Mouse (Mus musculus): ENCODE measurements at regions not wholly inside any gene's neighbourhood (a gene's known extent, or its start where the extent isn't known, plus 50 kb on each side); places are given as distances from the start of the nearest gene placed in this dataset.

- 17% methylated on average over 7 of the region's 7 CpGs for WGBS
- DNase-seq (ENCODE audit: low spot score) = no peak
- H3K4me1 ChIP-seq (ENCODE audit: control insufficient read depth, insufficient read depth, low read length) = peaks cover 21% of the 10 kb centered on the region
- H3K36me3 ChIP-seq (ENCODE audit: control insufficient read depth, insufficient read depth, low read length) = no peaks in the 10 kb centered on the region
- H3K27ac ChIP-seq (replicated peaks; ENCODE audit: low read depth, low read length) = peak overlapping the region; percentile 52; the same call in 1 of the 2 replicates
- no peak overlapping the region for H3K9ac ChIP-seq (ENCODE audit: low read depth, low read length, severe bottlenecking)
- no peak overlapping the region for H3K4me3 ChIP-seq (replicated peaks; ENCODE audit: low read length)
- TF ChIP-seq POLR2A (IDR thresholded peaks at IDR 0.05; ENCODE audit: borderline replicate concordance, extremely low read depth, insufficient read depth, insufficient read length) = no peak
- H3K9me3 ChIP-seq (ENCODE audit: control insufficient read depth, low read length) = no peaks in the 10 kb centered on the region
- ATAC-seq (ENCODE audit: low FRiP score, low read depth) = no peak
- no peak overlapping the region for H3K4me2 ChIP-seq (replicated peaks; ENCODE audit: low read depth, low read length, severe bottlenecking)
- H3K27me3 ChIP-seq (ENCODE audit: control insufficient read depth, insufficient read depth, low read length) = no peaks in the 10 kb centered on the region
These were observed 172.9 kb downstream of the Gm12728 start for GRCm38 (mm10) chr4:105962542-105962941.

GRCm38 (mm10) chr4:105968324-105968723, 178.7 kb downstream of the Gm12728 start:
- H3K9me3 ChIP-seq (ENCODE audit: control insufficient read depth, low read length) = no peaks in the 10 kb centered on the region
- no peak for TF ChIP-seq POLR2A (IDR thresholded peaks at IDR 0.05; ENCODE audit: borderline replicate concordance, extremely low read depth, insufficient read depth, insufficient read length)
- no peaks in the 10 kb centered on the region for H3K27me3 ChIP-seq (ENCODE audit: control insufficient read depth, insufficient read depth, low read length)
- no peak for DNase-seq (ENCODE audit: low spot score)
- peaks cover 13% of the 10 kb centered on the region for H3K4me1 ChIP-seq (ENCODE audit: control insufficient read depth, insufficient read depth, low read length)
- H3K4me2 ChIP-seq (replicated peaks; ENCODE audit: low read depth, low read length, severe bottlenecking) = no peak overlapping the region
- 21% methylated on average over 4 of the region's 4 CpGs for WGBS
- no peak overlapping the region for H3K27ac ChIP-seq (replicated peaks; ENCODE audit: low read depth, low read length)
- no peaks in the 10 kb centered on the region for H3K36me3 ChIP-seq (ENCODE audit: control insufficient read depth, insufficient read depth, low read length)
- H3K4me3 ChIP-seq (replicated peaks; ENCODE audit: low read length) = no peak overlapping the region
- no peak overlapping the region for H3K9ac ChIP-seq (ENCODE audit: low read depth, low read length, severe bottlenecking)
- no peak for ATAC-seq (ENCODE audit: low FRiP score, low read depth)

- no peak overlapping the region for H3K4me3 ChIP-seq (replicated peaks; ENCODE audit: low read length)
- no peaks in the 10 kb centered on the region for H3K27me3 ChIP-seq (ENCODE audit: control insufficient read depth, insufficient read depth, low read length)
- no peak for TF ChIP-seq POLR2A (IDR thresholded peaks at IDR 0.05; ENCODE audit: borderline replicate concordance, extremely low read depth, insufficient read depth, insufficient read length)
- H3K9me3 ChIP-seq (ENCODE audit: control insufficient read depth, low read length) = no peaks in the 10 kb centered on the region
- DNase-seq (ENCODE audit: low spot score) (no peak), ATAC-seq (ENCODE audit: low FRiP score, low read depth) (no peak)
- H3K4me1 ChIP-seq (ENCODE audit: control insufficient read depth, insufficient read depth, low read length) = peaks cover 13% of the 10 kb centered on the region
- H3K36me3 ChIP-seq (ENCODE audit: control insufficient read depth, insufficient read depth, low read length) = no peaks in the 10 kb centered on the region
- WGBS = 20% methylated on average over 2 of the region's 2 CpGs
- no peak overlapping the region for H3K4me2 ChIP-seq (replicated peaks; ENCODE audit: low read depth, low read length, severe bottlenecking)
- H3K9ac ChIP-seq (ENCODE audit: low read depth, low read length, severe bottlenecking) = no peak overlapping the region
- H3K27ac ChIP-seq (replicated peaks; ENCODE audit: low read depth, low read length) = no peak overlapping the region
These were observed 180.0 kb downstream of the Gm12728 start for GRCm38 (mm10) chr4:105969628-105970027.

GRCm38 (mm10) chr4:105970056-105970455, 180.4 kb downstream of the Gm12728 start:
- DNase-seq (ENCODE audit: low spot score) (no peak), ATAC-seq (ENCODE audit: low FRiP score, low read depth) (no peak)
- TF ChIP-seq POLR2A (IDR thresholded peaks at IDR 0.05; ENCODE audit: borderline replicate concordance, extremely low read depth, insufficient read depth, insufficient read length) = no peak
- WGBS = 49% methylated on average over 3 of the region's 3 CpGs
- H3K4me3 ChIP-seq (replicated peaks; ENCODE audit: low read length) = no peak overlapping the region
- H3K36me3 ChIP-seq (ENCODE audit: control insufficient read depth, insufficient read depth, low read length) = no peaks in the 10 kb centered on the region
- no peak overlapping the region for H3K9ac ChIP-seq (ENCODE audit: low read depth, low read length, severe bottlenecking)
- H3K4me1 ChIP-seq (ENCODE audit: control insufficient read depth, insufficient read depth, low read length) = peaks cover 13% of the 10 kb centered on the region
- no peaks in the 10 kb centered on the region for H3K9me3 ChIP-seq (ENCODE audit: control insufficient read depth, low read length)
- no peaks in the 10 kb centered on the region for H3K27me3 ChIP-seq (ENCODE audit: control insufficient read depth, insufficient read depth, low read length)
- no peak overlapping the region for H3K27ac ChIP-seq (replicated peaks; ENCODE audit: low read depth, low read length)
- H3K4me2 ChIP-seq (replicated peaks; ENCODE audit: low read depth, low read length, severe bottlenecking) = no peak overlapping the region

GRCm38 (mm10) chr4:105972736-105973135, 183.1 kb downstream of the Gm12728 start:
- H3K27me3 ChIP-seq (ENCODE audit: control insufficient read depth, insufficient read depth, low read length) = no peaks in the 10 kb centered on the region
- no peak overlapping the region for H3K4me3 ChIP-seq (replicated peaks; ENCODE audit: low read length)
- no peak overlapping the region for H3K4me2 ChIP-seq (replicated peaks; ENCODE audit: low read depth, low read length, severe bottlenecking)
- no peak for TF ChIP-seq POLR2A (IDR thresholded peaks at IDR 0.05; ENCODE audit: borderline replicate concordance, extremely low read depth, insufficient read depth, insufficient read length)
- H3K36me3 ChIP-seq (ENCODE audit: control insufficient read depth, insufficient read depth, low read length) = no peaks in the 10 kb centered on the region
- no peak overlapping the region for H3K9ac ChIP-seq (ENCODE audit: low read depth, low read length, severe bottlenecking)
- peaks cover 13% of the 10 kb centered on the region for H3K4me1 ChIP-seq (ENCODE audit: control insufficient read depth, insufficient read depth, low read length)
- no peak overlapping the region for H3K27ac ChIP-seq (replicated peaks; ENCODE audit: low read depth, low read length)
- H3K9me3 ChIP-seq (ENCODE audit: control insufficient read depth, low read length) = no peaks in the 10 kb centered on the region
- DNase-seq (ENCODE audit: low spot score) (no peak), ATAC-seq (ENCODE audit: low FRiP score, low read depth) (no peak)
- 77% methylated on average over 3 of the region's 3 CpGs for WGBS
